Mouse (Mus musculus): ENCODE measurements around the gene Cyth4. TPM values are rescaled to one million over a fixed set of nuclear protein-coding genes. Genes with fewer than 3 reads are reported as not detected.

Cyth4 gene
- polyA plus RNA-seq, 1 experiment from 2014 or later: 5.0 TPM

DNA sequence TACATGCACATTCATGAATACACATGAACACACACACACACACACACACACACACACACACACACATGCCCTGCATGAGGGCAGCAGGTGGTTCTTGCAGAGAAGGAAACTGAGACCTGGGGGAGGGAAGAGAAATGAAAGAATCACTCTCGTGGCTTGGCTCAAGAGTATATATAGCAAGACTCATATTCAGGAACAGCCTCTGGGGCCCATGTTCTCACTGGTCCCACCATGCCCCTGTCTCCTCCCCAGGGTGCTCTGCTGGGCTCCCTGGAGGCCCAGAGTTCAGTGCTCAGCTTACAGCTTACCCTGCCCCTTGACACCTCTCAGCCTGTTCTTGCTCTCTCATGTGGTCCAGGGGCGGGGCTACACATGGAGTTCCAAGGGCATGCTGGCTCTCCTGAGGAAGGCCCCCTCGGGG lies 8.5 kb downstream of the Cyth4 start:
- Histone ChIP-seq H3K36me3 (no peaks in the 10 kb centered on the region), H3K27ac (no peak overlapping the region), H3K9me3 (no peaks in the 10 kb centered on the region; the same call in 1 of the 2 replicates), H3K27me3 (ENCODE audit: insufficient read depth, poor library complexity, severe bottlenecking) (peaks cover 21% of the 10 kb centered on the region; the same call in 1 of the 2 replicates), H3K4me3 (no peak overlapping the region), H3K4me1 (peaks cover 18% of the 10 kb centered on the region)
- no peak for DNase-seq (ENCODE audit: low spot score)
- WGBS: 57% methylated on average over 3 of the region's 3 CpGs

DNA sequence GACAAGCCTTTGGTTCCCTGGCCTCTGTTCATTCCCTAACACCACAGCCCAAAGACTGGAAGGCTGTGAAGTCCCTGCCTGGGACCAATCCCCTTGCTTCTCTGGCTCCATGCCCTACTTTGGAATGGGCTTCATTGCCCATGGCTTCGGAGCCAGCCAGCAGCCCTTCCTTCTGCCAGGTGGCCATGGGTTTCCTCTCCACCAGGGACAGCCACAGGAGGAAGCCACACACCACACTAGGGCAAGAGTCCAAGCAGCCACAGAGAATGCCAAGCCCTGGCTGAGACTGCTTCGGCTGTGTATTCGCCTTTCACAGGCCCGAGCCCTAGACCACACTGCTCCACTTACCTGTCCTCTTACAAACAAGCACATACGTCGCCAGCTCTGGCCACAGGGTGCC lies 9.2 kb downstream of the Cyth4 start:
- H3K4me3 ChIP-seq: no peak overlapping the region
- DNase-seq (ENCODE audit: low spot score): no peak
- peaks cover 24% of the 10 kb centered on the region; the same call in 1 of the 2 replicates for H3K27me3 ChIP-seq (ENCODE audit: insufficient read depth, poor library complexity, severe bottlenecking)
- peaks cover 23% of the 10 kb centered on the region for H3K4me1 ChIP-seq
- H3K9me3 ChIP-seq: no peaks in the 10 kb centered on the region; the same call in 1 of the 2 replicates
- WGBS: 77% methylated on average over 6 of the region's 6 CpGs
- no peaks in the 10 kb centered on the region for H3K36me3 ChIP-seq
- H3K27ac ChIP-seq: peak overlapping the region; percentile 42; the same call in 1 of the 2 replicates

DNA sequence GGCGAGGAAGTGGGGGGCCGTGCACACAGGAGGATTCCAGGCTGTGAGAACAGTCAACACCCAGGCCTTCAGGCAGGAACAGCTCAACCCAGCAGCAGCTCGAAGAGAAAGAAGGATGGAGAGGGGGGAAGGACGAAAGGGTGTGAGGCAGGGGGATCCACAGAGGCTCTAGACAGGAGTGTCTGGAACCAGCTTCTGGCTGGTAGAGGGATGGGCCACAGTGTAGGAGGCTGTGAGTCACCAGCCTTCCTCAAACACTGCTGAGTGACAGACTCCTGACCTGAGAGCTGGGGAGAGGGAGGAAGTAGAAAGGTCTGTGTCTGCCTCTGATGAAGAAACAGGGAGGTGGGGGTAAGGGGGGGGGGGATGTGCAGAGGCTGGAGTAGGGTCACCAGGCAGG lies 10.6 kb downstream of the Cyth4 start:
- Histone ChIP-seq H3K9me3 (no peaks in the 10 kb centered on the region), H3K27ac (no peak overlapping the region), H3K4me1 (peaks cover 27% of the 10 kb centered on the region), H3K27me3 (ENCODE audit: insufficient read depth, poor library complexity, severe bottlenecking) (peaks cover 24% of the 10 kb centered on the region; the same call in 1 of the 2 replicates), H3K4me3 (no peak overlapping the region), H3K36me3 (no peaks in the 10 kb centered on the region)
- DNase-seq (ENCODE audit: low spot score): no peak
- 58% methylated on average over 4 of the region's 4 CpGs for WGBS

DNA sequence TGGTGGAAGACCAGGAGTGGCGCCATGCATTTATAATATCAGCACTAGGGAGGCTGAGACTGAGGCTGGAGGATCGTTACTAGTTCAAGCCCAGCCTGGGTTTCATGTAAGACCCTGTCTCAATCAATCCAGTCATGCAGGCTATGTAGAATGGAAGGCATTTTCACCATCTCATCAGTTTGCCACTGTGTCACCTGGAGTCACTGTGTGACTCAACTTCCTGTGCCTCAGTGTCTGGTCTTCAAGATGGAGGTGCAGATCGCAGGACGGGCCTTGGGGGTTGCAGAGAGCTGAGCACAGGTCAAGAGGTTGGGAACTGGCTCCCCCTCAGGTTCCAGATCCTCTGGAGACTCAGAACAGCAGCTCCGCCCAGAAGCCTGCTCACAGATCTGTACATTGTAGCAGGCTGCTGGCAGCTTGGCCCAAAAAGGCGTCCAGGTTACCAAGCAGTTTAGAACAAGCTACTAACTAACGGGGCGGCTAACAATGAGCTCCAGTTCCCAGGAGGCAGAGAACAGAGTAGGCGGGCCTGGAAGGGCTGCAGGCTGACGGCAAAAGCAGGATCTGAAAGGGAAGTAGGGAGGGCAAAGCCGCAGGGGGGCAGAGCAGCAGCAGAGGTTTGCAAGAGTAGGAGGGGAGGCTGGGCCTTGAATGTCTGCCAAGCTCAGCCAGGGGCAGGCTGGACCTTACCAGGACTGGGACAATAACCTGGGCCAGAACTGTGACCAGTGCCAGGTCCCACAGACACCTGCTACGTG lies 14.0 kb downstream of the Cyth4 start:
- Histone ChIP-seq H3K4me1 (peaks cover 24% of the 10 kb centered on the region), H3K27ac (peak overlapping the region; percentile 29; the same call in 1 of the 2 replicates), H3K4me3 (no peak overlapping the region), H3K9me3 (no peaks in the 10 kb centered on the region), H3K36me3 (no peaks in the 10 kb centered on the region), H3K27me3 (ENCODE audit: insufficient read depth, poor library complexity, severe bottlenecking) (peaks cover 24% of the 10 kb centered on the region; the same call in 1 of the 2 replicates)
- WGBS: 45% methylated on average over 12 of the region's 12 CpGs
- DNase-seq (ENCODE audit: low spot score): no peak

DNA sequence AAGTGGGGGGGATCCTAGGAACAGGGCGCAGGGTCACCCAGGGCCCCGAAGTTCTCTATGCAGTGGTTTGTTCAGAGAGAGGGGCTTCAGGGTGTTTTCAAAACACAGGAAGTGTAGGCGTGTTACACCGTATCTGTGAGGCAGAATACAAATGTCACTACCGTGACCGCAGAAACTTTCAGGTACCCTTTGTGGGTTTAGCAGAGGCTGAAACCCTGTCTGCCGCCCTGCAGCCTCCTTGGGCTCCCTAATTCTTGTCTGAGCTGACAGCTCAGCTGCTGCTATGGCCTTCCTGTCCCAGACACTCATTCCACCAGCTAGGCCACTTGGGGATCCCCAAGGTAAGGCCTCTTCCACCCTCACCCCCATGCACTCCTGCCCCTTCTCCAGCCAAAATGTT lies 17.7 kb downstream of the Cyth4 start:
- H3K4me1 ChIP-seq: peaks cover 9% of the 10 kb centered on the region; the same call in 1 of the 2 replicates
- H3K36me3 ChIP-seq: no peaks in the 10 kb centered on the region
- no peak for DNase-seq (ENCODE audit: low spot score)
- peaks cover 24% of the 10 kb centered on the region for H3K27me3 ChIP-seq (ENCODE audit: insufficient read depth, poor library complexity, severe bottlenecking)
- no peaks in the 10 kb centered on the region for H3K9me3 ChIP-seq
- no peak overlapping the region for H3K4me3 ChIP-seq
- 82% methylated on average over 7 of the region's 7 CpGs for WGBS
- no peak overlapping the region for H3K27ac ChIP-seq

DNA sequence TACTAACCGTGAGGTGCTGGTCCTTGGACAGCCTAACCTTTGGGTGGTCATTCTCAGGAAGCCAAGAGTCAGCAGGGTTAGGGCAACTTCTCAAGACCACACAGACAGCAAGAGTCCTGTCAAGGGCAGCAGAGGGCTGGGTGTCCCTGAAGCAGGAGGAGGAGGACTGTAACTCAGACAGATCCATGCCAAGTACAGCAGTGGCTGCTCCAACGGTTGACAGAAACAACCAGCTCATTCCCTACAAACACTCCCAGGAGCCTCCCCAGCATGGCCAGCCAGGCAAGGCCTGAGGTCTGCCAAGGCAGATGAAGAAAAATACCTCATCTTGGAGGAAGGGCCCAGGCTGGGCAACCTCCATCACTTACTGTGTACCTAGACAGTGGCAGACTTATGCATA lies 20.1 kb downstream of the Cyth4 start:
- H3K36me3 ChIP-seq: no peaks in the 10 kb centered on the region
- DNase-seq (ENCODE audit: low spot score): no peak
- H3K4me1 ChIP-seq: 0 out of 2 replicates have a peak, but pooled peaks cover 2% of the 10 kb centered on the region
- no peak overlapping the region for H3K27ac ChIP-seq
- H3K4me3 ChIP-seq: no peak overlapping the region
- 69% methylated on average over 2 of the region's 2 CpGs for WGBS
- no peaks in the 10 kb centered on the region for H3K9me3 ChIP-seq
- H3K27me3 ChIP-seq (ENCODE audit: insufficient read depth, poor library complexity, severe bottlenecking): peaks cover 41% of the 10 kb centered on the region

DNA sequence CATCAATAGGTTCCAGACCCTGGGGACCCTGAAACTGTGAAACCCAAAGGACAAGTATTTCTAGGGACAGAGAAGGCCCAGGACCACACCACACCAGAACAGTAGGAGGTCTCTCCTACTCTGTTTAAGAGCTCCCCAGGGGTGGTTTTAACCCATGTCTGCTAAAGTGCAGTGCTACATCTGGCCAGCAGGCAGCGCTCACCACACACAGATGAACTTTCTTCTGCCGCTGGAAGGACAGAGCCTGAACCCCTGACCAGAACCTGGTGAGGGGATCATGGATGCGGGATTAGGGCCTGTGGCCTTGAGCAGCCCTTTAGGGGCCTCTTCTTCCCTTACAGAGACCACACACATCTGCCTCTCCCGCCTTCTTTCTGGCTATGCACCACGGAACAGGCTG lies 26.6 kb downstream of the Cyth4 start:
- WGBS: 19% methylated on average over 5 of the region's 5 CpGs
- Histone ChIP-seq H3K36me3 (no peaks in the 10 kb centered on the region), H3K9me3 (no peaks in the 10 kb centered on the region), H3K27ac (no peak overlapping the region), H3K4me1 (0 out of 2 replicates have a peak, but pooled peaks cover 2% of the 10 kb centered on the region), H3K27me3 (ENCODE audit: insufficient read depth, poor library complexity, severe bottlenecking) (peaks cover 76% of the 10 kb centered on the region), H3K4me3 (no peak overlapping the region)
- DNase-seq (ENCODE audit: low spot score): no peak

DNA sequence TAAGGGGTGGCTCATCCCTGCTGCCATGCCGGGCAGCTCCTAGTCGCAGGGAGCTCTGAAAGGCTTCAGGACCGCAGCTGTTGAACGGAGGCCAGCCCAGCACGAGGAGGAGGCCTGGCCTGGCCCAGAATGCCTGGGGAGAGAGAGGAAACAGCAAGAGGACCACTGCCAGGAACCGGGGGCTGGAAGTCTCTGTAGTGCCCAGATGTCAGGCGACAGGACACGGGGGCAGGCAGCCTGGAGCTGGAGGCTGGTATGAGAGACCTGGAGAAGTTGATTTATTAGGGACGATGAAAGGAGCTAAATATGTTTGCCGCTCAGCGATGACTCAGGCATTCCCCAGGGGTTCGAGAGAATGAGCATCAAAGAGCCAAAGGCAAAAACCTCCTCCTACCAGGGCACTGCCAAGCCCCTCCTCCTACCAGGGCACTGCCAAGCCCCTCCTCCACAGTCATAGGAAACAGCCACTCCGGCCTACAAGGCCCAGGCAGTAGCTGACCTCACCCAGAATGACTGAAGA lies 27.6 kb downstream of the Cyth4 start:
- H3K4me3 ChIP-seq: no peak overlapping the region
- 61% methylated on average over 13 of the region's 13 CpGs for WGBS
- DNase-seq (ENCODE audit: low spot score): no peak
- peaks cover 77% of the 10 kb centered on the region for H3K27me3 ChIP-seq (ENCODE audit: insufficient read depth, poor library complexity, severe bottlenecking)
- 0 out of 2 replicates have a peak, but pooled peaks cover 2% of the 10 kb centered on the region for H3K4me1 ChIP-seq
- H3K9me3 ChIP-seq: no peaks in the 10 kb centered on the region
- H3K27ac ChIP-seq: no peak overlapping the region
- no peaks in the 10 kb centered on the region for H3K36me3 ChIP-seq

DNA sequence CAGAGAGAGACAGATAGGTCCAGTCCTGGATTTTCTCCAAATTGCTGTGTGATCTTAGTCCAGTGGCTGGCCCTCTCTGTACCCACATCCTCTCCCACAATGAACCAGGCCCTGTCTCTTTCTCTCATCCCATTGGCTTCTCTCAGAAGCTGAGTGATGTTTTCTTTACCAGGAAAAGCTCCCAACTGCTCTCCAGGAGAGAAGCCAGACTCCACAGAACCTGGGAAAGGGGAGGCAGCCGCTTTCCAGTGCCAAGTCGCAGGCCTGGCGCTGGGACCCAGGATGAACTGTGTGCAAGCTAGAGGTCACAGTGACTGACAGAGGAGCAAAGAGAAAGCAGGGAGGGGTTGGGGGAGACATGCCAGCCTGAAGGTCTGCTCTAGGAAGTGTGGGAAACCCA lies 28.1 kb downstream of the Cyth4 start:
- no peak overlapping the region for H3K27ac ChIP-seq

DNA sequence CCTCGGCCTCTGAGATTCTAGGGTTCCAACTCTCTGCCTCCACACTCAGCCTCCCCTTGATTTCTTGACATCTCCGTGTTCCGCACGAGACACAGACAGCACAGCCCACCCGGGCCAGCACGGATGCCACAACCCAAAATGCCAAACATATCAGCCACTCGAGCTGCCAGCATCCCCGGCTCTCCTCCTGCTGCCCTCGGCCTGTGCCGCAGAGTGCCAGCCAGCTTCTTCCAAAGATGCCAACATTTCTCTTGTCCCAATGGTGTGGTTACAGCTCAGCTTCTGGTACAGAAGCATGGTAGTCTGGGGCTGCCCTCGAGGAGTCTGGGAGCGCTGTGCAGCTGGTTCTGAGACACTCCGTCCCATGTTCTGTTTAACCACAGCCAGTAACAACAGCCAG lies 29.4 kb downstream of the Cyth4 start:
- WGBS: 89% methylated on average over 13 of the region's 13 CpGs
- Histone ChIP-seq H3K4me1 (no peaks in the 10 kb centered on the region), H3K9me3 (no peaks in the 10 kb centered on the region), H3K27ac (no peak overlapping the region), H3K4me3 (no peak overlapping the region), H3K36me3 (no peaks in the 10 kb centered on the region), H3K27me3 (ENCODE audit: insufficient read depth, poor library complexity, severe bottlenecking) (peaks cover 70% of the 10 kb centered on the region)
- DNase-seq (ENCODE audit: low spot score): no peak

More for the DNA sequence above, 28.1 kb downstream of the Cyth4 start:
- 0 out of 2 replicates have a peak, but pooled peaks cover 2% of the 10 kb centered on the region for H3K4me1 ChIP-seq
- DNase-seq (ENCODE audit: low spot score): no peak
- peaks cover 76% of the 10 kb centered on the region for H3K27me3 ChIP-seq (ENCODE audit: insufficient read depth, poor library complexity, severe bottlenecking)
- no peaks in the 10 kb centered on the region for H3K9me3 ChIP-seq
- WGBS: 77% methylated on average over 3 of the region's 3 CpGs
- no peaks in the 10 kb centered on the region for H3K36me3 ChIP-seq
- H3K4me3 ChIP-seq: no peak overlapping the region

DNA sequence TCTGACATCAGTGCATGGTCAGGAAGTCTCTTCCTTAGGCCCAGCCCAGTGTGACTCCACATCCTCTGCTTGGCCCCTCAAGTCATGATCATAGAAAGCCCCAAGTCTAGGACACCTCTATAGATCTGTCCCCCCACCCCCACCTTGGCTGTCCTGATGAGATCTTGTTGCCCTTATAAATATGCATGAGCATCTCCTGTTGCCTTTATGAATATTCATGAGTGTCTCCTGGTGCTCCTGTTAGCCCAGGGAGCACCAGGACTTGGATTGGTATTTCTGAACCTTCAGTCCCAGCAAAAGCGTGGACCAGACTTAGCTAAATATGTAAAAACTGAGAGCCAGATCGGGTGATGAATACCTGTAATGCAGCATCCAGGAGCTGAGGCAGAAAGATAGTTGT lies 35.5 kb downstream of the Cyth4 start:
- H3K4me3 ChIP-seq: no peak overlapping the region
- H3K36me3 ChIP-seq: no peaks in the 10 kb centered on the region
- peaks cover 10% of the 10 kb centered on the region; the same call in 1 of the 2 replicates for H3K4me1 ChIP-seq
- 52% methylated on average over 2 of the region's 2 CpGs for WGBS
- H3K27ac ChIP-seq: no peak overlapping the region
- no peaks in the 10 kb centered on the region for H3K9me3 ChIP-seq
- H3K27me3 ChIP-seq (ENCODE audit: insufficient read depth, poor library complexity, severe bottlenecking): peaks cover 74% of the 10 kb centered on the region
- no peak for DNase-seq (ENCODE audit: low spot score)

DNA sequence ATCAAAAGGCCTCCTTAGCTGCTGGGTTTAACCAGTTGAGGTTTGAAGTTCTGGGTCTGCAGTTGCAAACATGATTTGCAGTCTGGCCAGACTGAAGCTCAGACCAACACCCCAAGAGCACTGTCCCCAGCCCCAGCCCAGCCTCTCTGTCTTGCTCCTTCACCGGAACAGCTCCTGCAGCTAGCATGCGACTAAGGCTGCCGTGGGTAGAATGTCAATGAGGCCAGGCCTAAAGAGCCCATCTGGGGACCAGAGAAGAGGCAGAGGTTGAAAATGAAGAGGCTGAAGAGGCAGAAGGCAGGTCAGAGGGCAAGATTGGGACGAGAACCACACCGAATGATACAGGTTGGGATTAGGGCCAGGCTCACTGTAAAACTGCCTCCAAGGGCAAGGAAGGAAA lies 36.6 kb downstream of the Cyth4 start:
- H3K27ac ChIP-seq: no peak overlapping the region
- H3K36me3 ChIP-seq: no peaks in the 10 kb centered on the region
- no peaks in the 10 kb centered on the region for H3K9me3 ChIP-seq
- H3K4me3 ChIP-seq: no peak overlapping the region
- DNase-seq (ENCODE audit: low spot score): no peak
- WGBS: 74% methylated on average over 5 of the region's 5 CpGs
- H3K4me1 ChIP-seq: peaks cover 21% of the 10 kb centered on the region
- H3K27me3 ChIP-seq (ENCODE audit: insufficient read depth, poor library complexity, severe bottlenecking): peaks cover 79% of the 10 kb centered on the region

DNA sequence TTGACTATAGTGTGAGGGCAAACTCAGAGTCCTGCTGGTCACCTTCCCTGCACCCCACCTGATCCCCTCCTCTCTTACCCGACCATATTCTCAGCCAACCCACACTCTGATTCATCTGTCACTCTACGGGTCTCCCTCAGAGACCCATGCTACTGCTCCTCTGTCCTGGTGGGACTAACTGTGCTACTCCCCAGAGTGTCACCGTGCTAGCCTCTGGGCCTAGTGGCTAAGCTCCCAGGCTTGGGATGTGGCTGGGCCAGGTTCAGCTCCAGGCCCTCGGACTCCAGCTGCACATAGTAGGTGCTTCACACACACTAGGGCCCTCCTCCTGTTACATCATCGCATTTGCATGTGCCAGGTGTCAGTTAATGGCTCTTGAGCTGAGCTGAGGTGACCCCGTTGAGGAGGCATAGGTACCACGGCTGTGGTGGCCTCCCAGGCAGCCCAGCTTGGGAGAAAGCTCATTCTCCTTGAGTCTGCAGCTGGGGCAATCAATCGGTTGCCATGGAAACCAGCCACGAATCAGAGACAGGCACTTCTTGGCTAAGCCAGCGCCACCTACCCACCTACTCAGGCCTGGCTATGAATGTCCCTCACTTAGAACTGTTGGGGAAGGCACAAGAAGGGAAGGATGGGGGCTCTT lies 37.4 kb downstream of the Cyth4 start:
- no peak overlapping the region for H3K27ac ChIP-seq
- H3K36me3 ChIP-seq: no peaks in the 10 kb centered on the region
- WGBS: 35% methylated on average over 10 of the region's 10 CpGs
- peaks cover 27% of the 10 kb centered on the region for H3K4me1 ChIP-seq
- H3K27me3 ChIP-seq (ENCODE audit: insufficient read depth, poor library complexity, severe bottlenecking): peaks cover 80% of the 10 kb centered on the region
- no peaks in the 10 kb centered on the region for H3K9me3 ChIP-seq
- no peak for DNase-seq (ENCODE audit: low spot score)
- H3K4me3 ChIP-seq: no peak overlapping the region

Measured in heart, embryonic 10.5 days (tissue).